Mouse (Mus musculus): ENCODE measurements around the gene Nfib. TPM values are rescaled to one million over a fixed set of nuclear protein-coding genes. Genes with fewer than 3 reads are reported as not detected.

Gene Nfib
- total and polyA plus RNA-seq, 3 experiments: not detected

DNA sequence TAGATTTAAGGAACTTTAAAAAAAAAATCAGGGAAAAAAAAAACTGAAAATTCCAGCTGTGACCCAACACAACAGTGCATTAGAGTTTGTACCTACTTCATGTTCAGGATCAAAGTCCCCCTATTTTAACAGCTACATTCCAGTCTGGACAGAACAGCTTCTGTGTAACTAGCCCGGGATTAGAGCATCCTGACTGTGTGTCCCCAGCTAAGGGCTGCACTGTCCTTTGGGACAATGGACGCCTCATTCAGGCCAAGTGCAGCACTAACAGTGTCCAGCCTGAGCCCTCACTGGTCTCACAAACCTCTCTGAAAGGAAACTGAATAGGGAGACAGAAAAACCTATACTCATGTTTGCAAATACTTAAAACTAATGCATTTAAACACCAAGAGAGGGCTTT lies 229.1 kb downstream of the Nfib start:
- Histone ChIP-seq H3K27ac (ENCODE audit: control insufficient read depth, low read depth, low read length) (no peak overlapping the region), H3K36me3 (ENCODE audit: control insufficient read depth in 1 of 2, insufficient read depth in 2 of 2, low read length in 2 of 2) (no peaks in the 10 kb centered on the region), H3K4me1 (ENCODE audit: control insufficient read depth in 1 of 2, insufficient read depth in 2 of 2, low read length in 2 of 2) (no peaks in the 10 kb centered on the region), H3K27me3 (ENCODE audit: control insufficient read depth in 1 of 2, insufficient read depth in 2 of 2, low read length in 2 of 2) (no peaks in the 10 kb centered on the region), H3K4me3 (ENCODE audit: control insufficient read depth in 1 of 2, insufficient read depth in 1 of 2, low read depth in 2 of 2, low read length in 2 of 2) (no peak overlapping the region), H3K79me2 (ENCODE audit: control insufficient read depth, insufficient read depth, low read length, poor library complexity) (no peaks in the 10 kb centered on the region), H3K9me3 (replicated peaks; ENCODE audit: insufficient read depth, low read length) (no peaks in the 10 kb centered on the region), H3K9ac (ENCODE audit: control insufficient read depth, low read depth, low read length, poor library complexity, severe bottlenecking) (no peak overlapping the region)
- TF ChIP-seq MAFK (IDR thresholded peaks at IDR 0.05; ENCODE audit: borderline replicate concordance, low read depth, low read length): no peak
- TF ChIP-seq NELFE (IDR thresholded peaks at IDR 0.05; ENCODE audit: low read depth, low read length): no peak
- TF ChIP-seq EP300 (IDR thresholded peaks at IDR 0.05; ENCODE audit: low read depth in 1 of 2, low read length in 2 of 2): no peak
- TF ChIP-seq CTCF (IDR thresholded peaks at IDR 0.05 in 2 of 3, conservative IDR thresholded peaks at IDR 0.05 in 1 of 3; ENCODE audit: control insufficient read depth in 1 of 3, insufficient read depth in 1 of 3, low read depth in 2 of 3, low read length in 3 of 3, poor library complexity in 1 of 3, severe bottlenecking in 1 of 3): no peak
- TF ChIP-seq POLR2A (IDR thresholded peaks at IDR 0.05; ENCODE audit: control insufficient read depth in 1 of 2, insufficient read depth in 1 of 2, low read depth in 1 of 2, low read length in 2 of 2, poor library complexity in 1 of 2): no peak
- no peak for TF ChIP-seq CHD2 (IDR thresholded peaks at IDR 0.05; ENCODE audit: low read length)
- no peak for TF ChIP-seq CHD1 (IDR thresholded peaks at IDR 0.05; ENCODE audit: low read depth, low read length)
- no peak for TF ChIP-seq POLR2AphosphoS5 (IDR thresholded peaks at IDR 0.05; ENCODE audit: borderline replicate concordance, low read depth, low read length)
- no peak for TF ChIP-seq MAX (IDR thresholded peaks at IDR 0.05; ENCODE audit: low read length)
- no peak for TF ChIP-seq RAD21 (IDR thresholded peaks at IDR 0.05; ENCODE audit: low read depth, low read length)
- TF ChIP-seq MAZ (IDR thresholded peaks at IDR 0.05; ENCODE audit: low read depth, low read length): no peak
- no peak for TF ChIP-seq GABPA (IDR thresholded peaks at IDR 0.05; ENCODE audit: low read depth, low read length)
- no peak for TF ChIP-seq MEF2A (IDR thresholded peaks at IDR 0.05; ENCODE audit: extremely low read depth, insufficient replicate concordance, low read depth, low read length, poor library complexity, severe bottlenecking)
- TF ChIP-seq ELF1 (IDR thresholded peaks at IDR 0.05; ENCODE audit: low read depth, low read length): no peak
- no peak for DNase-seq (ENCODE audit: low read depth, low spot score)

DNA sequence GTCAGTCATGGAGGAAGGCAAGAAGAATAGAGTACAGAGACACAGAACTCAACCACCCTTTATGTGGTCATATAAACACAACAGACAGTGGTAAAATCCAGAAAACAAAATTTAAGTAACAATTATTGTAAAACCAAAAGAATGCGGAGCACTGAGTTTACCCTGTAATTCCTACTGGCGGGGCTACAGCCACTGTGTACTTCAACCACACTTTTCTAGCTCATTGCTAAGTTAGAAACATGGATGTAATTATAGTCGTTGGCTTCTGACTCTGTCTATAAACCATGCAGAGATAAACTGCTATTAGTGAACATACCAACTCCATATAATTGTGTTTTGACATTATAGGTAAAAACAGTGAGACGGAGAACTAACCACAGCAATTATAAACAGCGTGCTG lies 231.2 kb downstream of the Nfib start:
- no peaks in the 10 kb centered on the region for H3K36me3 ChIP-seq (ENCODE audit: control insufficient read depth in 1 of 2, insufficient read depth in 2 of 2, low read length in 2 of 2)
- no peaks in the 10 kb centered on the region for H3K79me2 ChIP-seq (ENCODE audit: control insufficient read depth, insufficient read depth, low read length, poor library complexity)
- H3K27ac ChIP-seq (ENCODE audit: control insufficient read depth, low read depth, low read length): no peak overlapping the region
- H3K9ac ChIP-seq (ENCODE audit: control insufficient read depth, low read depth, low read length, poor library complexity, severe bottlenecking): no peak overlapping the region
- no peaks in the 10 kb centered on the region for H3K4me1 ChIP-seq (ENCODE audit: control insufficient read depth in 1 of 2, insufficient read depth in 2 of 2, low read length in 2 of 2)
- no peak overlapping the region for H3K4me3 ChIP-seq (ENCODE audit: control insufficient read depth in 1 of 2, insufficient read depth in 1 of 2, low read depth in 2 of 2, low read length in 2 of 2)
- no peak for DNase-seq (ENCODE audit: low read depth, low spot score)
- H3K9me3 ChIP-seq (replicated peaks; ENCODE audit: insufficient read depth, low read length): no peaks in the 10 kb centered on the region
- no peaks in the 10 kb centered on the region for H3K27me3 ChIP-seq (ENCODE audit: control insufficient read depth in 1 of 2, insufficient read depth in 2 of 2, low read length in 2 of 2)
- TF ChIP-seq RCOR1 (IDR thresholded peaks at IDR 0.05; ENCODE audit: low read depth, low read length): no peak
- no peak for TF ChIP-seq MEF2A (IDR thresholded peaks at IDR 0.05; ENCODE audit: extremely low read depth, insufficient replicate concordance, low read depth, low read length, poor library complexity, severe bottlenecking)
- TF ChIP-seq TBP (IDR thresholded peaks at IDR 0.05; ENCODE audit: low read depth, low read length): no peak
- TF ChIP-seq ZC3H11A (IDR thresholded peaks at IDR 0.05; ENCODE audit: low read depth, low read length): no peak
- no peak for TF ChIP-seq CHD2 (IDR thresholded peaks at IDR 0.05; ENCODE audit: low read length)
- TF ChIP-seq JUND (IDR thresholded peaks at IDR 0.05; ENCODE audit: low read depth, low read length): no peak
